ENCODE assay signal across 17 mouse cellular contexts in genomic region chr2:32737008-32737407, GRCm38 (mm10). TPM values are rescaled to one million over a fixed set of nuclear protein-coding genes. Genes with fewer than 3 reads are reported as not detected.
DNase-seq lines count a peak whose midpoint lies in the region; ATAC-seq and TF ChIP-seq lines count a peak whose summit lies in the region.
"Had no signal": no experiment of that assay in that cellular context is flagged by ENCODE, and none has a peak within 500 bp of the region (broad histone marks: within the 10 kb centered on the region; RNA-seq: fewer than 3 reads in every experiment).

No protein-coding gene starts in this region.

- H3K36me3 ChIP-seq in forebrain, postnatal 0 days (ENCODE audit: insufficient read depth) = no peaks in the 10 kb centered on the region
- no peaks in the 10 kb centered on the region for H3K36me3 ChIP-seq in forebrain, embryonic 15.5 days
- H3K36me3 ChIP-seq in heart, postnatal 0 days (replicated peaks; ENCODE audit: control insufficient read depth, insufficient read depth, low read length) = no peaks in the 10 kb centered on the region; the same call in 1 of the 2 replicates
- H3K36me3 ChIP-seq in megakaryocyte, embryonic 14.5 days (replicated peaks; ENCODE audit: low read length) = peaks cover 44% of the 10 kb centered on the region
- H3K36me3 ChIP-seq: hindbrain, embryonic 15.5 days had no signal

- H3K27ac ChIP-seq in forebrain, postnatal 0 days (ENCODE audit: low read depth, low read length) = no peak overlapping the region
- H3K27ac ChIP-seq in forebrain, embryonic 15.5 days (replicated peaks) = no peak overlapping the region
- H3K27ac ChIP-seq in heart, postnatal 0 days (ENCODE audit: low read depth) = peak overlapping the region; percentile 87
- H3K27ac ChIP-seq: hindbrain, embryonic 15.5 days had no signal

- H3K4me2 ChIP-seq in forebrain, postnatal 0 days (ENCODE audit: low read depth) = no peak overlapping the region
- H3K4me2 ChIP-seq in forebrain, embryonic 15.5 days (replicated peaks) = no peak overlapping the region
- H3K4me2 ChIP-seq in heart, postnatal 0 days (ENCODE audit: low read depth, low read length) = no peak overlapping the region
- H3K4me2 ChIP-seq: hindbrain, embryonic 15.5 days had no signal

- no peaks in the 10 kb centered on the region for H3K9me3 ChIP-seq in forebrain, postnatal 0 days (ENCODE audit: low read length)
- no peaks in the 10 kb centered on the region for H3K9me3 ChIP-seq in forebrain, embryonic 15.5 days
- no peaks in the 10 kb centered on the region for H3K9me3 ChIP-seq in heart, postnatal 0 days (replicated peaks; ENCODE audit: control insufficient read depth, low read length)
- H3K9me3 ChIP-seq in megakaryocyte, embryonic 14.5 days = no peaks in the 10 kb centered on the region
- H3K9me3 ChIP-seq: hindbrain, embryonic 15.5 days had no signal

- H3K9ac ChIP-seq in forebrain, postnatal 0 days = no peak overlapping the region
- no peak overlapping the region for H3K9ac ChIP-seq in forebrain, embryonic 15.5 days (replicated peaks)
- H3K9ac ChIP-seq in heart, postnatal 0 days (replicated peaks; ENCODE audit: low read depth, low read length) = no peak overlapping the region
- H3K9ac ChIP-seq: hindbrain, embryonic 15.5 days had no signal

- intact Hi-C loops in heart, postnatal 14 days (cut with DNase I) = no loop called here

- H3K27me3 ChIP-seq in forebrain, postnatal 0 days (ENCODE audit: insufficient read depth, low read length) = no peaks in the 10 kb centered on the region
- H3K27me3 ChIP-seq in forebrain, embryonic 15.5 days = no peaks in the 10 kb centered on the region
- peaks cover 11% of the 10 kb centered on the region for H3K27me3 ChIP-seq in heart, postnatal 0 days (ENCODE audit: control insufficient read depth, insufficient read depth, low read length)
- H3K27me3 ChIP-seq in megakaryocyte, embryonic 14.5 days (replicated peaks) = peaks cover 5% of the 10 kb centered on the region
- H3K27me3 ChIP-seq: hindbrain, embryonic 15.5 days had no signal

- TF ChIP-seq CTCF in forebrain, postnatal 0 days (IDR thresholded peaks at IDR 0.05; ENCODE audit: low read depth) = 0 out of 2 replicates have a peak, but pooled peaks have one; percentile 3
- no peak for TF ChIP-seq CTCF in heart, postnatal 0 days (IDR thresholded peaks at IDR 0.05; ENCODE audit: low read depth)

- TF ChIP-seq EP300 in heart, postnatal 0 days (IDR thresholded peaks at IDR 0.05; ENCODE audit: low read depth) = no peak

- DNase-seq in forebrain, postnatal 0 days = no peak
- DNase-seq in heart, postnatal 0 days (ENCODE audit: low spot score) = no peak
- DNase-seq in heart, postnatal 14 days = no peak
- no peak for DNase-seq in kidney, adult 8-10 months
- DNase-seq: adrenal gland, postnatal 10 days; cerebellum, adult 2 months; kidney, postnatal 4 days; right cerebral cortex, postnatal 25 days had no signal

- H3K4me1 ChIP-seq in forebrain, postnatal 0 days (ENCODE audit: insufficient read depth) = peaks cover 8% of the 10 kb centered on the region; the same call in 1 of the 2 replicates
- H3K4me1 ChIP-seq in forebrain, embryonic 15.5 days = peaks cover 16% of the 10 kb centered on the region
- peaks cover 8% of the 10 kb centered on the region for H3K4me1 ChIP-seq in heart, postnatal 0 days (ENCODE audit: control insufficient read depth, insufficient read depth)
- peaks cover 74% of the 10 kb centered on the region for H3K4me1 ChIP-seq in megakaryocyte, embryonic 14.5 days

- no peak overlapping the region for H3K4me3 ChIP-seq in forebrain, postnatal 0 days (ENCODE audit: low read depth, low read length)
- H3K4me3 ChIP-seq in forebrain, embryonic 15.5 days = no peak overlapping the region
- no peak overlapping the region for H3K4me3 ChIP-seq in heart, postnatal 0 days (ENCODE audit: low read depth, low read length)
- H3K4me3 ChIP-seq in megakaryocyte, embryonic 14.5 days (replicated peaks) = peak overlapping the region; percentile 71
- H3K4me3 ChIP-seq: hindbrain, embryonic 15.5 days had no signal

- ATAC-seq in forebrain, postnatal 0 days = no peak
- no peak for ATAC-seq in forebrain, embryonic 15.5 days (replicated peaks)
- ATAC-seq in heart, postnatal 0 days (ENCODE audit: insufficient read depth, low read depth) = no peak
- no peak for ATAC-seq in megakaryocyte, adult 5-6 weeks (ENCODE audit: poor library complexity, severe bottlenecking)
- ATAC-seq in megakaryocyte progenitor cell, adult 5-6 weeks (replicated peaks; ENCODE audit: poor library complexity) = 0 out of 2 replicates have a peak, but pooled peaks have one; percentile 26

- WGBS in forebrain, postnatal 0 days = 54% methylated on average over 6 of the region's 6 CpGs
- 49% methylated on average over 6 of the region's 6 CpGs for WGBS in forebrain, embryonic 15.5 days
- WGBS in heart, postnatal 0 days = 46% methylated on average over 6 of the region's 6 CpGs

RNA-seq across cellular contexts. Expression of gene 6330409D20Rik, which starts 3.8 kb away (rescaled TPM):
- 2.1 and 4.3 TPM in 2 replicates for total RNA-seq in forebrain, postnatal 0 days (2014; rRNA removed)
- 2.2 and 2.9 TPM in 2 replicates for polyA plus RNA-seq in forebrain, postnatal 0 days (2015; fragmentation: Nextera tagmentation; extraction: Ambion mirVana)
- 2.4 and 2.7 TPM in 2 replicates for polyA plus RNA-seq in forebrain, embryonic 15.5 days (2015; fragmentation: Nextera tagmentation; extraction: Ambion mirVana)
- not detected in 2 replicates for total RNA-seq in heart, postnatal 0 days (2014; rRNA removed; ENCODE audit: low replicate concordance)
- 0.15 TPM in 1 of 2 replicates, not detected in the other for polyA plus RNA-seq in heart, postnatal 0 days (2015; fragmentation: Nextera tagmentation; extraction: Ambion mirVana)
- total RNA-seq in heart, postnatal 14 days (2021) = not detected
- polyA plus RNA-seq in megakaryocyte, embryonic 14.5 days (2012; ENCODE audit: insufficient read depth, low replicate concordance) = 3.0 TPM in 1 of 2 replicates, not detected in the other
- not detected in 2 replicates for total RNA-seq in megakaryocyte, adult 5-6 weeks (2015)
- total RNA-seq in megakaryocyte, adult 5-6 weeks (2017) = not detected in 2 replicates
- not detected in 2 replicates for total RNA-seq in megakaryocyte progenitor cell, adult 5-6 weeks (2015)
- total RNA-seq in megakaryocyte progenitor cell, adult 5-6 weeks (2017) = not detected in 2 replicates
- total RNA-seq: gastrocnemius, postnatal 4 days; liver, adult 2 months; monocyte, adult 5-6 weeks had no signal
- polyA plus RNA-seq: kidney, embryonic 14.5 days; liver, adult 2 months had no signal

RNA-seq across cellular contexts. Expression of gene Sh2d3c, which starts 16.2 kb away (rescaled TPM):
- 16.5 and 24.1 TPM in 2 replicates for total RNA-seq in forebrain, postnatal 0 days (2014; rRNA removed)
- 41.3 and 48.9 TPM in 2 replicates for polyA plus RNA-seq in forebrain, postnatal 0 days (2015; fragmentation: Nextera tagmentation; extraction: Ambion mirVana)
- 39.5 and 39.7 TPM in 2 replicates for polyA plus RNA-seq in forebrain, embryonic 15.5 days (2015; fragmentation: Nextera tagmentation; extraction: Ambion mirVana)
- total RNA-seq in heart, postnatal 0 days (2014; rRNA removed; ENCODE audit: low replicate concordance) = 17.0 and 26.2 TPM in 2 replicates
- polyA plus RNA-seq in heart, postnatal 0 days (2015; fragmentation: Nextera tagmentation; extraction: Ambion mirVana) = 22.9 and 24.2 TPM in 2 replicates
- 10 to 100 TPM; 37.4 to 39.4 TPM for total RNA-seq in heart, postnatal 14 days (2021)
- polyA plus RNA-seq in megakaryocyte, embryonic 14.5 days (2012; ENCODE audit: insufficient read depth, low replicate concordance) = 13.4 and 21.1 TPM in 2 replicates
- total RNA-seq in megakaryocyte, adult 5-6 weeks (2015) = 49.8 and 56.2 TPM in 2 replicates
- 30.1 and 38.2 TPM in 2 replicates for total RNA-seq in megakaryocyte, adult 5-6 weeks (2017)
- total RNA-seq in megakaryocyte progenitor cell, adult 5-6 weeks (2015) = 18.2 and 19.9 TPM in 2 replicates
- 10.3 and 10.7 TPM in 2 replicates for total RNA-seq in megakaryocyte progenitor cell, adult 5-6 weeks (2017)

RNA-seq across cellular contexts. Expression of gene Tor2a, which starts 20.0 kb away (rescaled TPM):
- total RNA-seq in forebrain, postnatal 0 days (2014; rRNA removed) = 51.4 and 54.3 TPM in 2 replicates
- polyA plus RNA-seq in forebrain, postnatal 0 days (2015; fragmentation: Nextera tagmentation; extraction: Ambion mirVana) = 40.7 and 44.8 TPM in 2 replicates
- polyA plus RNA-seq in forebrain, embryonic 15.5 days (2015; fragmentation: Nextera tagmentation; extraction: Ambion mirVana) = 63.2 and 66.3 TPM in 2 replicates
- 34.6 and 65.3 TPM in 2 replicates for total RNA-seq in heart, postnatal 0 days (2014; rRNA removed; ENCODE audit: low replicate concordance)
- polyA plus RNA-seq in heart, postnatal 0 days (2015; fragmentation: Nextera tagmentation; extraction: Ambion mirVana) = 27.5 and 28.5 TPM in 2 replicates
- 10 to 100 TPM; 10.7 to 12.1 TPM for total RNA-seq in heart, postnatal 14 days (2021)
- 30.1 and 93.0 TPM in 2 replicates for polyA plus RNA-seq in megakaryocyte, embryonic 14.5 days (2012; ENCODE audit: insufficient read depth, low replicate concordance)
- total RNA-seq in megakaryocyte, adult 5-6 weeks (2015) = 19.0 and 24.2 TPM in 2 replicates
- total RNA-seq in megakaryocyte, adult 5-6 weeks (2017) = 17.7 and 17.8 TPM in 2 replicates
- 25.1 and 26.7 TPM in 2 replicates for total RNA-seq in megakaryocyte progenitor cell, adult 5-6 weeks (2015)
- total RNA-seq in megakaryocyte progenitor cell, adult 5-6 weeks (2017) = 16.2 and 24.5 TPM in 2 replicates

RNA-seq across cellular contexts. Expression of gene Cdk9, which starts 24.1 kb away (rescaled TPM):
- total RNA-seq in forebrain, postnatal 0 days (2014; rRNA removed) = 90.5 and 94.5 TPM in 2 replicates
- 66.5 and 67.5 TPM in 2 replicates for polyA plus RNA-seq in forebrain, postnatal 0 days (2015; fragmentation: Nextera tagmentation; extraction: Ambion mirVana)
- 88.0 and 98.2 TPM in 2 replicates for polyA plus RNA-seq in forebrain, embryonic 15.5 days (2015; fragmentation: Nextera tagmentation; extraction: Ambion mirVana)
- 42.4 and 58.4 TPM in 2 replicates for total RNA-seq in heart, postnatal 0 days (2014; rRNA removed; ENCODE audit: low replicate concordance)
- 33.1 and 35.5 TPM in 2 replicates for polyA plus RNA-seq in heart, postnatal 0 days (2015; fragmentation: Nextera tagmentation; extraction: Ambion mirVana)
- total RNA-seq in heart, postnatal 14 days (2021) = 10 to 100 TPM; 30.7 to 31.3 TPM
- 148 and 403 TPM in 2 replicates for polyA plus RNA-seq in megakaryocyte, embryonic 14.5 days (2012; ENCODE audit: insufficient read depth, low replicate concordance)
- 82.1 and 84.4 TPM in 2 replicates for total RNA-seq in megakaryocyte, adult 5-6 weeks (2015)
- 73.9 and 79.2 TPM in 2 replicates for total RNA-seq in megakaryocyte, adult 5-6 weeks (2017)
- 63.4 and 79.2 TPM in 2 replicates for total RNA-seq in megakaryocyte progenitor cell, adult 5-6 weeks (2015)
- total RNA-seq in megakaryocyte progenitor cell, adult 5-6 weeks (2017) = 39.3 and 42.5 TPM in 2 replicates

RNA-seq across cellular contexts. Expression of gene Fpgs, which starts 33.1 kb away (rescaled TPM):
- 22.4 and 31.5 TPM in 2 replicates for total RNA-seq in forebrain, postnatal 0 days (2014; rRNA removed)
- 20.7 and 22.0 TPM in 2 replicates for polyA plus RNA-seq in forebrain, postnatal 0 days (2015; fragmentation: Nextera tagmentation; extraction: Ambion mirVana)
- 19.9 and 21.2 TPM in 2 replicates for polyA plus RNA-seq in forebrain, embryonic 15.5 days (2015; fragmentation: Nextera tagmentation; extraction: Ambion mirVana)
- 13.6 and 14.5 TPM in 2 replicates for total RNA-seq in heart, postnatal 0 days (2014; rRNA removed; ENCODE audit: low replicate concordance)
- 8.5 and 10.9 TPM in 2 replicates for polyA plus RNA-seq in heart, postnatal 0 days (2015; fragmentation: Nextera tagmentation; extraction: Ambion mirVana)
- total RNA-seq in heart, postnatal 14 days (2021) = 1 to 10 TPM; 6.0 to 7.4 TPM
- 39.7 and 57.5 TPM in 2 replicates for polyA plus RNA-seq in megakaryocyte, embryonic 14.5 days (2012; ENCODE audit: insufficient read depth, low replicate concordance)
- 0.91 and 4.6 TPM in 2 replicates for total RNA-seq in megakaryocyte, adult 5-6 weeks (2015)
- total RNA-seq in megakaryocyte, adult 5-6 weeks (2017) = 2.6 and 3.0 TPM in 2 replicates
- 18.0 and 19.1 TPM in 2 replicates for total RNA-seq in megakaryocyte progenitor cell, adult 5-6 weeks (2015)
- 20.7 and 27.4 TPM in 2 replicates for total RNA-seq in megakaryocyte progenitor cell, adult 5-6 weeks (2017)
